Mouse (Mus musculus) G1E-ER4 (cell line): Measurements from ENCODE around the gene Ncaph2. TPM values are rescaled to one million over a fixed set of nuclear protein-coding genes. Genes with fewer than 3 reads are reported as not detected.

Experiments used
- GATA1 ChIP-seq: IDR thresholded peaks from one replicate; pipeline ENCODE4 v1.8.0; 2012; ENCODE audit warnings: low read length, inconsistent platforms
- polyA plus RNA-seq: library from polyadenylated mRNA; stranded (reverse); fragments of >175 nt; gene quantifications from 2 replicates; pipeline ENCODE4 v1.2.3, GENCODE M21; 2012

The Ncaph2 gene
- polyA plus RNA-seq, 1 experiment = 87.9 TPM

DNA sequence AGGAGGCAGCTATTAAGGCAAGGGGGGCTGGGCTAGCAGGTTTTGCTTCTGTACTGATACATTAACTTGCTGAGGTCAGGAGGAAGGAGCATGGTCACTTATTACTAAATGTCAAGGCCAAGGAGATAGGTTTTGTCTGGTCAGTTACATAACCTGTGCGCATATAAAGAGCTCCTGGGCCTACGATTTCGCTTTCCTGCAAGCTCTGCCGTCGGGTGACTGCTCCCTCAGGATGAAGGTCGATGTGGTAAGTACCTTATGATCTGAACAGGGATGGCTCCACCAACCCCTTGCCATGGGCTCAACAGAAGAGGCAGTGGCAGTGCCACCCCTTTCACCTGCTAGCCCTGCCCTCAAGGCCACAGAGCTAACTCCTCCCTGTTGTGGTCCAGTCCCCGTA, 21.2 kb upstream of the Ncaph2 start, which contains the start of gene Miox:
Gene Miox (plus strand): TSS at position 128 of the 400 bp plus-strand sequence.
- no peak for TF ChIP-seq GATA1

- TF ChIP-seq GATA1 = no peak
These were observed 20.6 kb upstream of the Ncaph2 start for GRCm38 (mm10) chr15:89334774-89335537.

GRCm38 (mm10) chr15:89336422-89336821, 19.1 kb upstream of the Ncaph2 start:
- TF ChIP-seq GATA1 = no peak

DNA sequence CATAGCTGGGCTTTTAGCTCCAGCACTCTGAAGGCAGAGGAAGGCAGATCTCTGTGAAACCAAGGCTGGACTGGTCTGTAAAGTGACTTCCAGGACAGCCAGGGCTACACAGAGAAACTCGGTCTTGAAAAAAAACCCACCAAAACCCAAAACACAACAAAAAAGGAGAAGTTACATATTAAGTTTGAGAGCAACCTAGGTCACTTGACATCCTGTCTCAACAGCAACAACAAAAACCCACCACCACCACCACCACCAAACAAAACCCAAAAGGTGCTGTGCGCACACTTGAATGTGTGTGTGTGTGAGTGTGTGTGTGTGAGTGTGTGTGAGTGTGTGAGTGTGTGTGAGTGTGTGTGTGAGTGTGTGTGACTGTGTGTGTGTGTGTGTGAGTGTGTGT, 15.8 kb upstream of the Ncaph2 start:
- no peak for TF ChIP-seq GATA1

DNA sequence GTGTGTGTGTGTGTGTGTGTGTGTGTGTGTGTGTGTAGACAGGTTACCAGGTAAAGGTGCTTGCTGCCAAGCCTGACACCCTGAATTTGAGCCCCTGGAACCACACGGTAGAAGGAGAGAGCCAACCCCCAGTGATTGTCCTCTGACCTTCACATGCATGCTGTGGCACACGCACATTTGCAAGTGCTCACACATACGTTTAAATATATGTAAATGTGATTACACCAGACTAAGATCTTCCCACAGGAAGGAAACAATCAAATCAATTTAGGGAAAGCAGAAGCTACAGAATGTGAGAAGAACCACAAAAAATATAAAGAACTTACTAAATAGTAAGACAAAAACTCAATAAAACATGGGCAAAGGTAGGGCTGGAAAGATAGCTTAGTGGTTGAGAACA, 15.4 kb upstream of the Ncaph2 start:
- no peak for TF ChIP-seq GATA1

GRCm38 (mm10) chr15:89341678-89342077, 13.8 kb upstream of the Ncaph2 start:
- no peak for TF ChIP-seq GATA1

- no peak for TF ChIP-seq GATA1
These were observed 12.2 kb upstream of the Ncaph2 start for GRCm38 (mm10) chr15:89343325-89343724.

DNA sequence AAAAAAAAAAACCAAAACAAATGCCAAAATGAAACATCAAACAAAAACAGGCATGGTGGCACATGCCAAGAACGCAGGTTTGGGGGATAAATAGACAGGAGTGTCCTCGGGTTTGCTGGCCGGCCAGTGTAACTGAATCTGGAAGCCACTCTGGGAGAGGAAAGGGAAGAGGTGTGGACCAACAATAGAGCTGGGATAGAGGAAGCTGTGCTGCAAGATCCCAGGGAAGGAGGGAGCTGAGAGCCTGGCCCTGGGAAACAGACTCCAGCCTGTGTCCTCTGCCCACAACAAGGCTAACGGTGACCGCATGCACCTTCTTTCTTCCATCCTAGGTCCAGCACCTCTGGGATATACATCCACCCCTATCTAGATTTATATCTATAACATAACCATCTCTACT, 5.1 kb upstream of the Ncaph2 start:
- no peak for TF ChIP-seq GATA1

DNA sequence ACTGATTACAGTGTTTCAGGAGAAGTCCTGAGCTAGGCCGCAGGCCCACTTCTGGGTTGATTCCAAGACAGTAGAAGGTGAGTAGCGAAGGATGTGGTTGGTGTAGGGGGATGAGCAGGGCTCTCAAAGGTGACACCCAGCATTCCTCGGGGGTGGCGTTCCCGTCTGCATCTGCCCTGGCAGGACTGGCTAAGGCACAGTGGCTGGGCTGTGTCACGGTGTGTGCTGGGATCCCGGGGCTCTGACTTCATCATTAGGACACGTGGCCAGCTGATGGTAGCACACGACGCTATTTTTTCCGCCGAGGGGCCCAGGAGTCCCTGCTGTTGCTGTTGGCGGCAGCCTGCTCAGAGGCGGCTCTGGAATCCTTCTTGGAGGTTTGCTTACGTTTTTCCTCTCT, 4.2 kb upstream of the Ncaph2 start:
- no peak for TF ChIP-seq GATA1

DNA sequence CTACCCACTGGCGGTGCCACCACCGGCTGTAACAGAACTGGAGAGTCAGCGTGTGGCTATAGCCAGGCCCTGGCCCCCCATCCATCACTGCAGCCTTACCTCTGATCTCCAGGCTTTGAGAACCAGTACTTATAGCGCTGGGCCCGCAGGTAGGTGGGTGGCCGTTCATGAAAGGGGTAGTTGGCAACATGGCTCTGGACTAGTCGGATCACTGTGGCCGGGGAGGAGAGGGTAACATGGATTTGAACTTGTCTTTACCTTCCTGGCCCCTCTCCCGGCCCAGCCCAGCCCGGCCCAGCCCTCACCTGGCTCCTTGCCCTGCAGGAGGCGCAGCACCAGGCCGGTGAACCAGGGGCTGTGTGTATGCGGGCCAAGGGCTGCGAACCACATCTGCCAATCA, 3.5 kb upstream of the Ncaph2 start:
- TF ChIP-seq GATA1 = no peak

GRCm38 (mm10) chr15:89352795-89353194, 2.7 kb upstream of the Ncaph2 start:
- no peak for TF ChIP-seq GATA1

DNA sequence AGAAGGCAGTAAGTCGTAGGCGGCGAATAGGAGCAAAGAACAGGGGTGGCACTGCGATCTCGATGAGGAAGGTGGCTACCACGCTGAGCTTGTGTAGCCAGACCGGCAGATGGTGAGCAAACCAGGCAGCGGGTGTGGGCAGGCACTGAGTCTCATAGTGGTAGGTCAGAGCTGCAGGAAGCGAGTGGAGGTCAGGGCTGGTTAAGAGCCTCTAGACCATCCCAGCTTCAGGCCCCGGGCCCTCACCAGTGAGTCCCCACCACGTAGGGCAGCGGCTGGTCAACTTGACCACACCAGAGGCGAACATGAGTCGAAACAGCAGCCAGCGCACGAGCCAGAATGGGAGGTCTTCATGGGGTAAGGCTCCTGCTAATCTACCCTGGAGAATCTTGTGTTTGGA, 1.7 kb upstream of the Ncaph2 start:
- TF ChIP-seq GATA1 = no peak

DNA sequence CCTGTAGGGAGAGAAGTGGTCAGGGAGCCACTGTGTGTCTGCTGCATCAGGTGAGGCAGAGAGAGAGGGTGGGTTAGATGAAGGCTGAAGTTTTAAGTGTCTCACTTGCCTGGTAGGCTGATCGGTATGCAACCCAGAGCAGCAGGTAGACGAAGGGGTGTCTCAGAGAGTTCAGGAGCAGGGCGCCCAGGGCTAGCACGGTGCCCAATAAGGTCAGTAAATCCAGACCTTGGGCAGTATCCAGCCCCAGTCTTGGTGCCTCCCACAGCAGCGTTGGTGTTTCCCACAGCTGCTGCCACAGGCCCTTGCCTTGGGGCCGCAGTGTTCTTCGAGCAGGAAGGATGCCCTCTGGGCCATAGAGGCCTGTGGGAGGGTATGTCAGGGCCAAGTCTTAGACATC, 1.1 kb upstream of the Ncaph2 start:
- no peak for TF ChIP-seq GATA1

DNA sequence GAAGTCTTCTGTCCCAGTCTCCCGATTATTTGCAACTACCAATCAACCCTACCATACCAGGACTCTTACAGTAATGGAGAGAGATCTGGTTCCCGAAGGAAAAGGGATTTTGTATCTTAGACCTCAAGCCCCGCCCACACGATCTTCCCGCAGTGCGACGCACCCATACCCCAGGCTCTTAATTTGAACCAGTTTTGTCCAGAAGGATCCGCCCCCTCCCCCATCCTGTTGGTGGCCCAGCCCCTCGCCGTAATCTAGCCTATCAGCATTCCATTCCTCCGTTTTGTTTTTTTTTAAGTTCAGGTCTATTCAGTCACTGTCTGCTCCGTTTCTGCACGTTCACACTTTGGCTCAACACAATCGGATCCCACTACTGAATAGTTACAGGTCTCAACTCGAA, 853 bp downstream of the Ncaph2 start:
- TF ChIP-seq GATA1 = no peak

DNA sequence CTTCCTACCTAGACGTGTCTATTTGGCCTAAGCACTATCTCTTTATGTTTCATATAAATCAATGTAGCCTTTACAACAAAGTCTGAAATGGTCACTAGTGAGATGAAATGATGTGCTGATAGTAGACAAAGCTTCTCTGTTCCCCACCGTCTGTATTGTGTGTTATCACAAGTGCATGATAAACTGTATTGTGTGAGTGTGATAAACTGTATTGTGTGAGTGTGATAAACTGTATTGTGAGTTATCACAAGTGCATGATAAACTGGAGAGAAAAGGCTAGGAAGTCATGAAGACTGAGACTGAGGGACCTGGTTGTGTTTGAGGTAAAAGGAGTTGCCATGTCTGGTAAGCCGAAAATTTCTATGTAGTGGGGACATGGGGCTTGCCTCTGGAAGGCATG, 3.3 kb downstream of the Ncaph2 start:
- no peak for TF ChIP-seq GATA1

GRCm38 (mm10) chr15:89363051-89363450, 7.5 kb downstream of the Ncaph2 start:
- TF ChIP-seq GATA1 = no peak

- no peak for TF ChIP-seq GATA1
These were observed 9.6 kb downstream of the Ncaph2 start for GRCm38 (mm10) chr15:89365141-89365551.

- no peak for TF ChIP-seq GATA1
These were observed 16.5 kb downstream of the Ncaph2 start for GRCm38 (mm10) chr15:89372068-89372467.

- TF ChIP-seq GATA1 = no peak
These were observed 17.0 kb downstream of the Ncaph2 start for GRCm38 (mm10) chr15:89372536-89372935.
